Mouse (Mus musculus): ENCODE measurements at regions not wholly inside any gene's neighbourhood (a gene's known extent, or its start where the extent isn't known, plus 50 kb on each side); places are given as distances from the start of the nearest gene placed in this dataset.
A peak's percentile ranks its signal among the peaks of the same experiment; 100 is the strongest.

DNA sequence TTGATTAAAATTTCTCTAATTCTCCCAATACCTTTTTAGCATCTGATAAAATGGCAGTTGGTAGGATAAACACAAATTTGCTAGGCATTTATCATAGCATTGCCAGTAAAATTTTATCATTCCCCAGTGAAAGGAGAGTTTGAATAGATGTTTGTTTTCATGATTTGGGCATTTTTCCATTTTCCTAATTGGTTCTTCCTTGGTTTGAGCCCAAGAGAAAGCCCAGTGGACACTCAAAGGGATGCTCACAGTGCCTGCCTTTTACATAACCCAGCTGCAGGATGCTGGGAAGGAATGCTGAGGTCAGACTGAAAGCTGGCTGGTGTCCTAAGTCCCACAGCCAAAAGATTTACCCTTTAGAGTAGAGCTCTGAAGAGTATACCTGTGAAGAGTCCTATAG lies 95.4 kb upstream of the Ogfrl1 start:
- DNase-seq (ENCODE audit: low read depth, low spot score), result no peak
- no peaks in the 10 kb centered on the region for H3K4me1 ChIP-seq (ENCODE audit: control insufficient read depth in 2 of 2, insufficient read depth in 2 of 2, low read length in 2 of 2, poor library complexity in 1 of 2)
- in situ Hi-C loops (cut with MboI; ENCODE audit: low sequenced_read_pairs in 2 of 2, unreplicated experiment in 2 of 2), result no loop called here
- TF ChIP-seq ZC3H11A (IDR thresholded peaks at IDR 0.05; ENCODE audit: borderline replicate concordance, low read depth, low read length), result no peak
- TF ChIP-seq MAFK (IDR thresholded peaks at IDR 0.05; ENCODE audit: insufficient read depth, low read depth, low read length), result no peak
- no peak for TF ChIP-seq ZNF384 (IDR thresholded peaks at IDR 0.05; ENCODE audit: low read depth, low read length)
- no peak for TF ChIP-seq HCFC1 (IDR thresholded peaks at IDR 0.05; ENCODE audit: borderline replicate concordance, insufficient read depth, low read length)
- no peak for TF ChIP-seq CHD2 (IDR thresholded peaks at IDR 0.05; ENCODE audit: low read depth, low read length)
- no peaks in the 10 kb centered on the region for H3K9me3 ChIP-seq (ENCODE audit: control insufficient read depth, insufficient read depth, low read depth, low read length)
- H3K36me3 ChIP-seq (ENCODE audit: control insufficient read depth, insufficient read depth, low read length, poor library complexity, severe bottlenecking), result no peaks in the 10 kb centered on the region
- no peak overlapping the region for H3K9ac ChIP-seq (ENCODE audit: insufficient read depth, low read depth, low read length, poor library complexity, severe bottlenecking)
- H3K27ac ChIP-seq (ENCODE audit: insufficient read depth, low read depth, low read length, poor library complexity, severe bottlenecking), result no peak overlapping the region
- no peak overlapping the region for H3K4me3 ChIP-seq (ENCODE audit: insufficient read depth in 1 of 2, low read depth in 1 of 2, low read length in 2 of 2, poor library complexity in 1 of 2, severe bottlenecking in 1 of 2)

- Histone ChIP-seq H3K4me3 (ENCODE audit: insufficient read depth in 1 of 2, low read depth in 1 of 2, low read length in 2 of 2, poor library complexity in 1 of 2, severe bottlenecking in 1 of 2) (no peak overlapping the region), H3K27ac (ENCODE audit: insufficient read depth, low read depth, low read length, poor library complexity, severe bottlenecking) (no peak overlapping the region), H3K4me1 (ENCODE audit: control insufficient read depth in 2 of 2, insufficient read depth in 2 of 2, low read length in 2 of 2, poor library complexity in 1 of 2) (no peaks in the 10 kb centered on the region), H3K9me3 (ENCODE audit: control insufficient read depth, insufficient read depth, low read depth, low read length) (no peaks in the 10 kb centered on the region), H3K9ac (ENCODE audit: insufficient read depth, low read depth, low read length, poor library complexity, severe bottlenecking) (no peak overlapping the region), H3K36me3 (ENCODE audit: control insufficient read depth, insufficient read depth, low read length, poor library complexity, severe bottlenecking) (no peaks in the 10 kb centered on the region)
- DNase-seq (ENCODE audit: low read depth, low spot score), result no peak
- in situ Hi-C loops (cut with MboI; ENCODE audit: low sequenced_read_pairs in 2 of 2, unreplicated experiment in 2 of 2), result no loop called here
- TF ChIP-seq ZC3H11A (IDR thresholded peaks at IDR 0.05; ENCODE audit: borderline replicate concordance, low read depth, low read length), result 0 out of 2 replicates have a peak, but pooled peaks have one; percentile 20
- no peak for TF ChIP-seq ZNF384 (IDR thresholded peaks at IDR 0.05; ENCODE audit: low read depth, low read length)
- TF ChIP-seq MAFK (IDR thresholded peaks at IDR 0.05; ENCODE audit: insufficient read depth, low read depth, low read length), result peak; percentile 93
Observed at GRCm38 (mm10) chr1:23495412-23495811, 97.8 kb upstream of the Ogfrl1 start.

DNA sequence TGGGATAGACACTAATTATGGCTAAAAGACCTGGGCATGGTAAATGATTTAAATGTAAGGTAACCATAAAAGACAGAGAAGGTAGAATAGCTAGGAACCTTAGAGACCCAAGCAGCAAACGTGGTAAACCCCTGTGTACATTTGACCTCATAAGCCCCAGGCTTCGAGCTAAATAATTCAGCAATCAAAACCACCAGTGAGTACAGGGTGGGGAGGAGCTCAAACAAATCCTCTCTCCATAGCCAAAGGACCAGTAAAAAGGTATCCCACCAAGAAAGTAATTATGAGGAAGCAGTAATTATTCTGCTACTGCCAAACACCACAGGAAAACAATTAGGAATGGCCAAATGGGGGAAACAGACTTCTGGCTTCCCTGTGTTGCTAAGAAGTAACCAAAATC lies 122.5 kb upstream of the Ogfrl1 start:
- Histone ChIP-seq H3K9me3 (ENCODE audit: control insufficient read depth, insufficient read depth, low read depth, low read length) (no peaks in the 10 kb centered on the region), H3K4me1 (ENCODE audit: control insufficient read depth in 2 of 2, insufficient read depth in 2 of 2, low read length in 2 of 2, poor library complexity in 1 of 2) (no peaks in the 10 kb centered on the region), H3K36me3 (ENCODE audit: control insufficient read depth, insufficient read depth, low read length, poor library complexity, severe bottlenecking) (no peaks in the 10 kb centered on the region), H3K4me3 (ENCODE audit: insufficient read depth in 1 of 2, low read depth in 1 of 2, low read length in 2 of 2, poor library complexity in 1 of 2, severe bottlenecking in 1 of 2) (no peak overlapping the region), H3K27ac (ENCODE audit: insufficient read depth, low read depth, low read length, poor library complexity, severe bottlenecking) (no peak overlapping the region), H3K9ac (ENCODE audit: insufficient read depth, low read depth, low read length, poor library complexity, severe bottlenecking) (no peak overlapping the region)
- no peak for DNase-seq (ENCODE audit: low read depth, low spot score)
- TF ChIP-seq ZC3H11A (IDR thresholded peaks at IDR 0.05; ENCODE audit: borderline replicate concordance, low read depth, low read length) (no peak), HCFC1 (IDR thresholded peaks at IDR 0.05; ENCODE audit: borderline replicate concordance, insufficient read depth, low read length) (no peak), ZNF384 (IDR thresholded peaks at IDR 0.05; ENCODE audit: low read depth, low read length) (no peak), MAFK (IDR thresholded peaks at IDR 0.05; ENCODE audit: insufficient read depth, low read depth, low read length) (no peak), CHD2 (IDR thresholded peaks at IDR 0.05; ENCODE audit: low read depth, low read length) (no peak)
- in situ Hi-C loops (cut with MboI; ENCODE audit: low sequenced_read_pairs in 2 of 2, unreplicated experiment in 2 of 2), result no loop called here

DNA sequence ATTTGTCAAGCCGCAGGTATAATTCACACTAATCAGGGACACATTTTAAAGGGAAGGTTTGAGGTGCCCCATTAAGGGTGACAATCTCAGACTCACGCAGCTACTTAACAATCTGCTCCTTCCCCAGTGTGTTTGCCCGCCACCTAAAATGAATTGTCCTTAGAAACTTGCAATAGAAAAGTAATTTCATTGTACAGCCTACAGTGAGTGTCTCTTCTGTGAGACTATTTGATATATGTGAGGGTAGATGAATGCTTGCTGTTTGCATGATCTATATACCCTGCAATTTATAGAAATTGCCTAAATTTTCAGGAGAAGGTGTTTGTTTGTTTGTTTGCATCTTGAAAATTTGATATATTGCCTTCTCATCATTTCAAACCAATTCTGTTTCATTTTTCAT lies 135.1 kb upstream of the Ogfrl1 start:
- no peak for DNase-seq (ENCODE audit: low read depth, low spot score)

GRCm38 (mm10) chr1:23536621-23537020 lies 139.0 kb upstream of the Ogfrl1 start:
- TF ChIP-seq HCFC1 (IDR thresholded peaks at IDR 0.05; ENCODE audit: borderline replicate concordance, insufficient read depth, low read length) (no peak), ZNF384 (IDR thresholded peaks at IDR 0.05; ENCODE audit: low read depth, low read length) (no peak), ZC3H11A (IDR thresholded peaks at IDR 0.05; ENCODE audit: borderline replicate concordance, low read depth, low read length) (no peak), CHD2 (IDR thresholded peaks at IDR 0.05; ENCODE audit: low read depth, low read length) (no peak), MAFK (IDR thresholded peaks at IDR 0.05; ENCODE audit: insufficient read depth, low read depth, low read length) (no peak)
- no peak overlapping the region for H3K9ac ChIP-seq (ENCODE audit: insufficient read depth, low read depth, low read length, poor library complexity, severe bottlenecking)
- DNase-seq (ENCODE audit: low read depth, low spot score), result no peak

More for the DNA sequence above, 135.1 kb upstream of the Ogfrl1 start:
- no peak for TF ChIP-seq MAFK (IDR thresholded peaks at IDR 0.05; ENCODE audit: insufficient read depth, low read depth, low read length)
- TF ChIP-seq ZNF384 (IDR thresholded peaks at IDR 0.05; ENCODE audit: low read depth, low read length), result no peak
- TF ChIP-seq CHD2 (IDR thresholded peaks at IDR 0.05; ENCODE audit: low read depth, low read length), result no peak
- no peak for TF ChIP-seq HCFC1 (IDR thresholded peaks at IDR 0.05; ENCODE audit: borderline replicate concordance, insufficient read depth, low read length)
- TF ChIP-seq ZC3H11A (IDR thresholded peaks at IDR 0.05; ENCODE audit: borderline replicate concordance, low read depth, low read length), result no peak
- Histone ChIP-seq H3K9ac (ENCODE audit: insufficient read depth, low read depth, low read length, poor library complexity, severe bottlenecking) (no peak overlapping the region), H3K36me3 (ENCODE audit: control insufficient read depth, insufficient read depth, low read length, poor library complexity, severe bottlenecking) (no peaks in the 10 kb centered on the region), H3K27ac (ENCODE audit: insufficient read depth, low read depth, low read length, poor library complexity, severe bottlenecking) (no peak overlapping the region), H3K9me3 (ENCODE audit: control insufficient read depth, insufficient read depth, low read depth, low read length) (no peaks in the 10 kb centered on the region), H3K4me3 (ENCODE audit: insufficient read depth in 1 of 2, low read depth in 1 of 2, low read length in 2 of 2, poor library complexity in 1 of 2, severe bottlenecking in 1 of 2) (no peak overlapping the region), H3K4me1 (ENCODE audit: control insufficient read depth in 2 of 2, insufficient read depth in 2 of 2, low read length in 2 of 2, poor library complexity in 1 of 2) (no peaks in the 10 kb centered on the region)
- in situ Hi-C loops (cut with MboI; ENCODE audit: low sequenced_read_pairs in 2 of 2, unreplicated experiment in 2 of 2), result no loop called here

More at GRCm38 (mm10) chr1:23536621-23537020, 139.0 kb upstream of the Ogfrl1 start:
- no peaks in the 10 kb centered on the region for H3K36me3 ChIP-seq (ENCODE audit: control insufficient read depth, insufficient read depth, low read length, poor library complexity, severe bottlenecking)
- in situ Hi-C loops (cut with MboI; ENCODE audit: low sequenced_read_pairs in 2 of 2, unreplicated experiment in 2 of 2), result no loop called here
- no peak overlapping the region for H3K27ac ChIP-seq (ENCODE audit: insufficient read depth, low read depth, low read length, poor library complexity, severe bottlenecking)
- no peaks in the 10 kb centered on the region for H3K9me3 ChIP-seq (ENCODE audit: control insufficient read depth, insufficient read depth, low read depth, low read length)
- no peaks in the 10 kb centered on the region for H3K4me1 ChIP-seq (ENCODE audit: control insufficient read depth in 2 of 2, insufficient read depth in 2 of 2, low read length in 2 of 2, poor library complexity in 1 of 2)
- no peak overlapping the region for H3K4me3 ChIP-seq (ENCODE audit: insufficient read depth in 1 of 2, low read depth in 1 of 2, low read length in 2 of 2, poor library complexity in 1 of 2, severe bottlenecking in 1 of 2)
